Mouse (Mus musculus) T-helper 2 cell (primary cell): Measurements from ENCODE around the gene Ankrd55.

ENCODE experiments used
- in situ Hi-C: fragments of 300-600 bp; cut with MboI, MseI; formaldehyde crosslinking; loops from one replicate; pipeline ENCODE4 v1.15.1; 2025; ENCODE audit warnings: high pct_unique_total_duplicates

The Ankrd55 gene

GRCm38 (mm10) chr13:112288225-112289178 is at the start of gene Ankrd55:
Gene Ankrd55, plus strand, starts transcription at chr13:112288451.
- in situ Hi-C loops: loop anchor here (10.0 kb wide), 1 partner anchor 1286 kb away; no protein-coding TSS in a partner anchor

GRCm38 (mm10) chr13:112239239-112239638 is 49.0 kb upstream of the Ankrd55 start:
- in situ Hi-C loops: no loop called here

- in situ Hi-C loops: no loop called here
Observed at GRCm38 (mm10) chr13:112241431-112241830, 46.8 kb upstream of the Ankrd55 start.

- in situ Hi-C loops: no loop called here
Observed at GRCm38 (mm10) chr13:112245131-112245530, 43.1 kb upstream of the Ankrd55 start.

GRCm38 (mm10) chr13:112251433-112251832 is 36.8 kb upstream of the Ankrd55 start:
- in situ Hi-C loops: loop anchor here (10.0 kb wide), 1 partner anchor 147 kb away; no protein-coding TSS in a partner anchor

DNA sequence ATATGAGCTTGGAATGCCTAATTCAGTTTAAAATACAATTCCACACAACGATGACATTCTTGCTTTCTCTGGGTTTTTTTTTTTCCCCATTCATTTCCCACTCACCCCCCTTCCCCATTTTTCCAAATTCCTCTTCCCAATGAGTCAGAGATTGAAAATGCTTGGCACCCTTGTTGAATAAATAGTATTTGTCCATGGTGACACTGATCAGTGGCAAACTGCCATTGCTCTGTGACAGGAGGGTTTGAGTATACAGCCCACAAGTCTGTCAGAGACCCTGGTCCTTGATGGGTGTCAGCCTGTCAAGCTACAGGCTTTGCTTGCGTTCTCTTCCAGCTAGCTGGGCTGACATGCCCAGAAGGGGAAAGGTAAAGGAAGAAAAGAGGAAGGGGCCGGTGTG is 36.2 kb upstream of the Ankrd55 start:
- in situ Hi-C loops: loop anchor here (10.0 kb wide), 1 partner anchor 147 kb away; no protein-coding TSS in a partner anchor

DNA sequence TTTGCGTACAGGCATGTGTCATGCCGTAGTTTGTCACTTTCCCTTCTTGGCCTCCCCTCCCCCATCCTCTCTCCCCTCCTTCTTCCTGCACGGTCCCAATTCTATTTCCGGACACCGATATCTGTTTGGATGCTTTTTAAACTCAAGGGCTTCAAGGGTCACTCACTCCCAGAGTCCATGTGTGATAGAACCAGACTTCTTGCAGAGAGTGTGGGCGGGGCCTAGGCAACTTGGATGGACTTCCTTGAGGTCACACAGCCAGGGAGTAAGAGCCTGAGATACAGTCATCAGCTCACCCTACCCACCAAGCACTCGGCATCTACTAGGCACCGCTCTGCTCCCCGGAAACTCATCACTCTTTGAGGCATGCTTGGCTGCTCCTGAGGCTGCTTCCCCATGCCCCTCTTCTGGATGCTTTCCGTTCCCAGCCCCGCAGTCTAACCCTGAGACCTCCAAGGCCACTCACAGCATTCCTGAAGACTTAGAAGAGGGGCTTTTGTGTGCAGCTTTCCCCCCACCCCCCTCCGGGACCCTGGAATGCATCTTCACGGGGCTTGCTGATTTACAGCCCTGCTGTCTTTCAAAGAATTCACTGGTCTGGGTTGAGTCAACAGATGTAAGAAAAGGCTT is 35.1 kb upstream of the Ankrd55 start:
- in situ Hi-C loops: loop anchor here (10.0 kb wide), 1 partner anchor 148 kb away; no protein-coding TSS in a partner anchor

DNA sequence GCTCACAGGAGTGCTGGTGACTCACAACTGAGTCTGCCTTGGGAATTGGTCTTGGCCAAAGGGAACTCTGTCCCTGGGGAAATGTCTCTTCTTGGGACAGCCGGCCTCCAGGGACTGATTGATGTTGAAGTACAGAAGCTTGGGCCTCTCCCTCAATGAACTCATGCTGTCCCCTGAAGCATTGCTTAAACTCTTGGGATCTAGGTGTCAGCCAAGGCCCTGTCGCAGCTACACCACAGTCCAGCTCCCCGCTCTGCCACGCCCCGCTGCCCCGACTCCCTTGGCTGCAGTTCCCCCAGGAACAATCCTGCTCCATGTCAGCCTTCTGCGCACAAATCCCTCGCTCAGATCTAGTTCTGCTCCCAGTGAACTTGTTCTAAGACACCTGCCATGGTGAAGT is 34.1 kb upstream of the Ankrd55 start:
- in situ Hi-C loops: loop anchor here (10.0 kb wide), 1 partner anchor 149 kb away; no protein-coding TSS in a partner anchor

GRCm38 (mm10) chr13:112255862-112256261 is 32.4 kb upstream of the Ankrd55 start:
- in situ Hi-C loops: loop anchor here (10.0 kb wide), 1 partner anchor 151 kb away; no protein-coding TSS in a partner anchor

GRCm38 (mm10) chr13:112258478-112258877 is 29.8 kb upstream of the Ankrd55 start:
- in situ Hi-C loops: loop anchor here (10.0 kb wide), 1 partner anchor 154 kb away; no protein-coding TSS in a partner anchor

GRCm38 (mm10) chr13:112259398-112259797 is 28.9 kb upstream of the Ankrd55 start:
- in situ Hi-C loops: loop anchor here (10.0 kb wide), 1 partner anchor 155 kb away; no protein-coding TSS in a partner anchor

- in situ Hi-C loops: loop anchor here (5.0 kb wide), 1 partner anchor 477 kb away; no protein-coding TSS in a partner anchor
Observed at GRCm38 (mm10) chr13:112264666-112265065, 23.6 kb upstream of the Ankrd55 start.

DNA sequence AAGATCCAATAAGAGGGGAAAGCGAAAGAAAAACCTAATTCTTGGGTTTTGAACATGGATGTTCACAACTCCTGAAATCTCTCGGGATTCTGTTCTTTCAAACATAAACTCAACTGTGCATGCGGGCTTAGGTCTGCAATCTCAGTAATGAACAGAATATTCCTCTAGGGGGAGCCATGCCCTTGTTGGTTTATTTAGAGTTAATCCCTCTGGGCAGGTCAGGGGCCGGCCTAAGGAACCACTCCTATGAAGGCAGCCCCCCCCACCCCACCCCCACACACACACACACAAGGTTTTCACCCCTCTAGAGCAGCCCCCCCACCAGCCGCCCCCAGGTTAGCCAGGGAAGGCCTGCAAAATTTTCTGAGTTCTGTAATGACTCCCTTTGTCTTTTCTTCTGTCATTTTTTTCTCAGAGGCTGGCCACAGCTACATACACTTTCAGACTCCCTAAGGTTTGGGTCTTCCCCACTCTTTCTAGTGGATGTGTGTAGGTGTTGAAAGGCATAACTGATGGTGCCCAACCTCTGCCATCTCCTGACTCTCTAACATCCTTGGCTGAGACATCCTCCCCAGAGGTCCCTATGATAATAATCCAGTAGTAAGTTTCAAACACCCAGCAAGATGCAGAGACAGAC is 16.2 kb upstream of the Ankrd55 start:
- in situ Hi-C loops: no loop called here

DNA sequence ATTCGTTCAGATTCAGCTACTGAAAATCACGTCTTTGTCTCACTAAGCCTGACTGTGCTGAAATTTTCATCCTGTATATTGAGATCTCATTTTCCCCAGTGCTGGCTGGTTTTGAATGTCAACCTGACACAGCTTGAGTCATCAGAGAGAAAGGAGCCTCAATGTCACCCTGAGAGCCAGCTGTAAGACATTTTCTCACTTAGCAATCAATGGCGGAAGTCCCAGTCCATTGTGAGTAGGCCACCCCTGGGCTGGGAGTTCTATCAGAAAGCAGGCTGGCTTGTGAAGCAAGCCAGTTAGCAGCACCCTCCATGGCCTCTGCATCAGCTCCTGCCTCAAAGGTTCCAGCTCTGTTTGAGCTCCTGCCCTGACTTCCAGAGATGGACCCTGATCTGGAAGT is 13.6 kb upstream of the Ankrd55 start:
- in situ Hi-C loops: no loop called here

DNA sequence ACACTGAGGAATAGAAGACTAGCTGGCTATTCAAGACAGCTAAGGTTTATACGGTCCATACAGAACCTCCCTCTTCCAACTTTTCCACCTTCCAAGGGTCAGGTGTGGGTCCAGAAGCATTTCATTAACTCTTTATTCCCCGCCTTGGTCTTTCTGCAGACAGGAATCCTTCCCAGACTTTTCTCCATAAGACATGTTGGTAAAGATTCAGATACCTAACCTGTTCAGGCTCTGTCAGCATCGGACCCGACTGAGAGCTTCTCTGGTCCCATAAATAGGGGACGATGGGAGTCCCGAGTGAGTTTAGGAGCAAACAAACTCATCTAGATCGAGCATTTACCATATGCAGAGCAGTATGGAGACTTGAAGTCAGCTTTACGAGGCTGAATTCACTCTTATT is 12.3 kb upstream of the Ankrd55 start:
- in situ Hi-C loops: no loop called here

- in situ Hi-C loops: no loop called here
Observed at GRCm38 (mm10) chr13:112277544-112277943, 10.7 kb upstream of the Ankrd55 start.

DNA sequence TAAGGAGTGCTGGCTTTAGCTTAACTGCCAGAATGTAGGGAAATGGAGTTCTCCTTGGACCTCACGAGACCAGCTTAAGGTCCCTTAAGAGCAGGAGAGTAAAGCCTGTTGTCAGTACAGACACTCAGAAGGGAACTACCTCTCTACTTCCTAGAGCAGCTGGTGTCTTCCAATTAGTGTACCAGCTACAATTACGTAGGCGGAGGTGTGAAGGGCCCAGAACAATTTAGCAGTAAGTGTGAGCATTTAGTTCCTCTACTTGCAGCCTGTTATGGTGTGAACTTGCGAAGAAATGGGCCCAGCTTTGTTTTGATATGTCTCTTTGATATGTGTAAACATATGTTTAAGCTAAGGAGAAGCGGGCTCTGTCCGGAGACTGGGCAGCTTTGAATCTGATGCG is 10.0 kb upstream of the Ankrd55 start:
- in situ Hi-C loops: no loop called here

- in situ Hi-C loops: loop anchor here (10.0 kb wide), 1 partner anchor 1288 kb away; no protein-coding TSS in a partner anchor
Observed at GRCm38 (mm10) chr13:112287135-112287534, 1.1 kb upstream of the Ankrd55 start.

DNA sequence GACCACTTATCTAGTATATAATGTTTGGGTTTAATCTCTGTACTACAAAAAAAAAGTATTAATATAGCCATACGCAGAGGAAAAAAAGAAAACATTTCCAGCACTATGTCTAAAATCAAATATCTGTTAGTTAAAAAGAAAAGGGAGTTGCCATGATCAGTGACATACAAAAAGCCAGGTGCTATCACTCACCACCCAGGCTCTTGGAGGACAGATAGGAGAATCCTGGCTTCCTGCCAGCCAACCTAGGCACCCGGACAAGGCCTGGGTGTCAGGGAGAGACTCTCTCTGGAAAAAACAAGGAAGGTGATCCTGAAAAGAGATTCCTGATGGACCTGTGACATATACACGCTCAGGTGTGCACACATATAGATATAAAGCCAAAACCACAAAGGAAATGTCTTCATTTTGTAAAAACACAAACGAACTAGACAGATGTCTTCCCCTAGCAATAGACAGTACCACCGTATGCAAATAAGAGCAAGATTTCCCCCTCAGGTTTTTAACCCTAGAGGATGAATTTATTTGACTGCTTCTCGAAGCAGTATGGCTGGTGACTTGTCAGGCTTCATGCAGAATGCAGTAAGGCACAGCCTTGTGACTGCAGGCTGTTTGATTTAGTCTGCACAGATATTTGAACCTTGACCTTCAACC is 553 bp upstream of the Ankrd55 start:
- in situ Hi-C loops: loop anchor here (10.0 kb wide), 1 partner anchor 1287 kb away; no protein-coding TSS in a partner anchor

- in situ Hi-C loops: loop anchor here (10.0 kb wide), 1 partner anchor 1285 kb away; no protein-coding TSS in a partner anchor
Observed at GRCm38 (mm10) chr13:112289338-112289737, 1.1 kb downstream of the Ankrd55 start.

- in situ Hi-C loops: loop anchor here (10.0 kb wide), 1 partner anchor 1285 kb away; no protein-coding TSS in a partner anchor
Observed at GRCm38 (mm10) chr13:112289981-112290380, 1.7 kb downstream of the Ankrd55 start.
